ENCODE assay signal across 10 mouse cellular contexts in genomic region chr12:82265335-82266274, GRCm38 (mm10).
DNase-seq lines count a peak whose midpoint lies in the region; ATAC-seq and TF ChIP-seq lines count a peak whose summit lies in the region.
"Had no signal": no experiment of that assay in that cellular context is flagged by ENCODE, and none has a peak within 500 bp of the region (broad histone marks: within the 10 kb centered on the region; RNA-seq: fewer than 3 reads in every experiment).

No protein-coding gene starts in this region.

- peaks cover 12% of the 10 kb centered on the region for H3K4me1 ChIP-seq in heart, embryonic 12.5 days (replicated peaks)
- peaks cover 10% of the 10 kb centered on the region for H3K4me1 ChIP-seq in hindbrain, embryonic 13.5 days (replicated peaks)
- H3K4me1 ChIP-seq in hindbrain, postnatal 0 days (ENCODE audit: insufficient read depth, low read length): 0 out of 2 replicates have a peak, but pooled peaks cover 4% of the 10 kb centered on the region

- H3K36me3 ChIP-seq in heart, embryonic 12.5 days: no peaks in the 10 kb centered on the region
- H3K36me3 ChIP-seq in hindbrain, embryonic 13.5 days: no peaks in the 10 kb centered on the region
- H3K36me3 ChIP-seq in hindbrain, postnatal 0 days (ENCODE audit: insufficient read depth, low read length): no peaks in the 10 kb centered on the region
- H3K36me3 ChIP-seq: heart, embryonic 15.5 days had no signal

- H3K9ac ChIP-seq in heart, embryonic 12.5 days: no peak overlapping the region
- H3K9ac ChIP-seq in hindbrain, embryonic 13.5 days: no peak overlapping the region
- H3K9ac ChIP-seq in hindbrain, postnatal 0 days (replicated peaks; ENCODE audit: low read length): no peak overlapping the region
- H3K9ac ChIP-seq: heart, embryonic 15.5 days had no signal

- TF ChIP-seq CTCF in hindbrain, postnatal 0 days (IDR thresholded peaks at IDR 0.05; ENCODE audit: low read depth): no peak

- H3K27ac ChIP-seq in heart, embryonic 12.5 days (ENCODE audit: poor library complexity, severe bottlenecking): no peak overlapping the region
- H3K27ac ChIP-seq in hindbrain, embryonic 13.5 days: no peak overlapping the region
- no peak overlapping the region for H3K27ac ChIP-seq in hindbrain, postnatal 0 days
- H3K27ac ChIP-seq: heart, embryonic 15.5 days; macrophage had no signal

- H3K9me3 ChIP-seq in heart, embryonic 12.5 days (replicated peaks): no peaks in the 10 kb centered on the region
- no peaks in the 10 kb centered on the region for H3K9me3 ChIP-seq in hindbrain, embryonic 13.5 days
- H3K9me3 ChIP-seq in hindbrain, postnatal 0 days (ENCODE audit: low read length): no peaks in the 10 kb centered on the region
- H3K9me3 ChIP-seq: heart, embryonic 15.5 days had no signal

- no peak overlapping the region for H3K4me3 ChIP-seq in heart, embryonic 12.5 days
- H3K4me3 ChIP-seq in hindbrain, embryonic 13.5 days: no peak overlapping the region
- H3K4me3 ChIP-seq in hindbrain, postnatal 0 days (ENCODE audit: low read length): no peak overlapping the region
- H3K4me3 ChIP-seq: heart, embryonic 15.5 days had no signal

- no peak for ATAC-seq in heart, embryonic 12.5 days (ENCODE audit: insufficient number of reproducible peaks, low FRiP score)
- ATAC-seq in hindbrain, embryonic 13.5 days (ENCODE audit: low FRiP score): no peak
- ATAC-seq in hindbrain, postnatal 0 days: no peak

- intact Hi-C loops in heart, postnatal 14 days (cut with DNase I): no loop called here

- H3K4me2 ChIP-seq in heart, embryonic 12.5 days: no peak overlapping the region
- no peak overlapping the region for H3K4me2 ChIP-seq in hindbrain, embryonic 13.5 days
- H3K4me2 ChIP-seq in hindbrain, postnatal 0 days (ENCODE audit: low read depth, low read length): no peak overlapping the region
- H3K4me2 ChIP-seq: heart, embryonic 15.5 days had no signal

- WGBS in heart, embryonic 12.5 days: 81% methylated on average over 9 of the region's 9 CpGs
- 94% methylated on average over 9 of the region's 9 CpGs for WGBS in hindbrain, embryonic 13.5 days
- 81% methylated on average over 9 of the region's 9 CpGs for WGBS in hindbrain, postnatal 0 days

- DNase-seq in heart, postnatal 14 days: peak; percentile 17 to 22
- DNase-seq in adipocyte (ENCODE audit: low spot score): peak; percentile 71
- peak; percentile 90 to 92 for DNase-seq in kidney, postnatal 36 days
- peak; percentile 35 to 60 for DNase-seq in right cerebral cortex, adult 2 months (ENCODE audit: low spot score in 2 of 2)
- no peak for DNase-seq in natural killer cell, adult 2 months (ENCODE audit: low spot score in 2 of 2)
- no peak for DNase-seq in hindbrain, postnatal 0 days (ENCODE audit: low spot score)

- no peaks in the 10 kb centered on the region for H3K27me3 ChIP-seq in heart, embryonic 12.5 days (replicated peaks)
- H3K27me3 ChIP-seq in hindbrain, embryonic 13.5 days: no peaks in the 10 kb centered on the region
- no peaks in the 10 kb centered on the region for H3K27me3 ChIP-seq in hindbrain, postnatal 0 days (ENCODE audit: insufficient read depth, low read length)
- H3K27me3 ChIP-seq: heart, embryonic 15.5 days had no signal

Comparison
In these comparisons a context has a peak if more than half of its experiments do, and no peak if none do; other contexts are left out.
1. DNase-seq: peak in heart, postnatal 14 days (2 of 2), adipocyte (single experiment), kidney, postnatal 36 days (2 of 2) and right cerebral cortex, adult 2 months (2 of 2); none in natural killer cell, adult 2 months (0 of 2) and hindbrain, postnatal 0 days (single experiment).